Mouse (Mus musculus): ENCODE measurements around the gene Enc1.

Gene Enc1

GRCm38 (mm10) chr13:97230101-97230500 is 10.8 kb upstream of the Enc1 start:
- DNase-seq, result no peak

- DNase-seq, result no peak
Measured at GRCm38 (mm10) chr13:97233092-97233491, 7.8 kb upstream of the Enc1 start.

- DNase-seq, result peak; percentile 73
Measured at GRCm38 (mm10) chr13:97234785-97235417, 6.0 kb upstream of the Enc1 start.

- no peak for DNase-seq
Measured at GRCm38 (mm10) chr13:97235911-97236310, 5.0 kb upstream of the Enc1 start.

GRCm38 (mm10) chr13:97237700-97238099 is 3.2 kb upstream of the Enc1 start:
- DNase-seq, result no peak

GRCm38 (mm10) chr13:97238181-97238981 is 2.5 kb upstream of the Enc1 start:
- DNase-seq, result no peak

- peak; percentile 48 for DNase-seq
Measured at GRCm38 (mm10) chr13:97239343-97240180, 1.3 kb upstream of the Enc1 start.

GRCm38 (mm10) chr13:97240279-97240964 is 483 bp upstream of the Enc1 start:
- peak; percentile 47 for DNase-seq

GRCm38 (mm10) chr13:97241787-97242280 is 929 bp downstream of the Enc1 start:
- no peak for DNase-seq

GRCm38 (mm10) chr13:97242716-97243115 is 1.8 kb downstream of the Enc1 start:
- DNase-seq, result no peak

GRCm38 (mm10) chr13:97243962-97244711 is 3.2 kb downstream of the Enc1 start:
- DNase-seq, result no peak

GRCm38 (mm10) chr13:97244712-97245105 is 3.8 kb downstream of the Enc1 start:
- DNase-seq, result no peak

- DNase-seq, result no peak
Measured at GRCm38 (mm10) chr13:97245157-97245556, 4.3 kb downstream of the Enc1 start.

- no peak for DNase-seq
Measured at GRCm38 (mm10) chr13:97246217-97246616, 5.3 kb downstream of the Enc1 start.

GRCm38 (mm10) chr13:97247754-97248153 is 6.8 kb downstream of the Enc1 start:
- no peak for DNase-seq

GRCm38 (mm10) chr13:97249051-97249461 is 8.2 kb downstream of the Enc1 start:
- DNase-seq, result no peak

GRCm38 (mm10) chr13:97249507-97250078 is 8.7 kb downstream of the Enc1 start:
- DNase-seq, result no peak

- DNase-seq, result no peak
Measured at GRCm38 (mm10) chr13:97250148-97250547, 9.2 kb downstream of the Enc1 start.

- DNase-seq, result no peak
Measured at GRCm38 (mm10) chr13:97250551-97251380, 9.9 kb downstream of the Enc1 start.

- DNase-seq, result no peak
Measured at GRCm38 (mm10) chr13:97251736-97252135, 10.8 kb downstream of the Enc1 start.

GRCm38 (mm10) chr13:97252469-97252868 is 11.6 kb downstream of the Enc1 start:
- no peak for DNase-seq
